Mouse (Mus musculus): ENCODE data around the gene Cd22. TPM values are rescaled to one million over a fixed set of nuclear protein-coding genes. Genes with fewer than 3 reads are reported as not detected.
"Not testable (repeated sequence)": the region's sequence is repeated elsewhere in the genome, so short reads cannot be mapped to it uniquely, and the experiment has no call there.

Cd22 gene
- not detected in 2 replicates for polyA plus RNA-seq (2012; ENCODE audit: insufficient read depth, insufficient read length, low replicate concordance, missing spikeins)

GRCm38 (mm10) chr7:30880176-30880575 lies at the start of gene Cd22:
Cd22 (minus strand) TSS chr7:30880342.
- H3K4me3 ChIP-seq (ENCODE audit: insufficient read depth, low read depth, low read length): no peak within 1 kb of the TSS
- WGBS: 73% methylated on average over 7 of the region's 7 CpGs
- H3K27ac ChIP-seq (ENCODE audit: insufficient read depth, low read depth, low read length): no peak within 1 kb of the TSS
- no peaks in the 10 kb centered on the region for H3K4me1 ChIP-seq (ENCODE audit: control insufficient read depth, insufficient read depth, low read length)
- TF ChIP-seq POLR2A (IDR thresholded peaks at IDR 0.05; ENCODE audit: insufficient read depth, low read depth, low read length): no peak
- no peak for TF ChIP-seq CTCF (IDR thresholded peaks at IDR 0.05; ENCODE audit: insufficient read depth, low read depth, low read length)

GRCm38 (mm10) chr7:30924581-30924980 lies 44.4 kb upstream of the Cd22 start, which contains the start of gene Hamp2:
Hamp2 (minus strand) TSS chr7:30924681.
- 53% methylated on average over 2 of the region's 2 CpGs for WGBS
- not testable (repeated sequence) for H3K4me1 ChIP-seq (ENCODE audit: control insufficient read depth, insufficient read depth, low read length); H3K27ac ChIP-seq (ENCODE audit: insufficient read depth, low read depth, low read length); H3K4me3 ChIP-seq (ENCODE audit: insufficient read depth, low read depth, low read length)

- no peaks in the 10 kb centered on the region for H3K4me1 ChIP-seq (ENCODE audit: control insufficient read depth, insufficient read depth, low read length)
- H3K27ac ChIP-seq (ENCODE audit: insufficient read depth, low read depth, low read length): no peak overlapping the region
- TF ChIP-seq POLR2A (IDR thresholded peaks at IDR 0.05; ENCODE audit: insufficient read depth, low read depth, low read length) (no peak), CTCF (IDR thresholded peaks at IDR 0.05; ENCODE audit: insufficient read depth, low read depth, low read length) (no peak)
- WGBS: 66% methylated on average over 3 of the region's 3 CpGs
- H3K4me3 ChIP-seq (ENCODE audit: insufficient read depth, low read depth, low read length): no peak overlapping the region
Observed at GRCm38 (mm10) chr7:30924071-30924470, 43.9 kb upstream of the Cd22 start.

- 48% methylated on average over 3 of the region's 3 CpGs for WGBS
- H3K27ac ChIP-seq (ENCODE audit: insufficient read depth, low read depth, low read length); H3K4me1 ChIP-seq (ENCODE audit: control insufficient read depth, insufficient read depth, low read length); H3K4me3 ChIP-seq (ENCODE audit: insufficient read depth, low read depth, low read length): not testable (repeated sequence)
Observed at GRCm38 (mm10) chr7:30922490-30922889, 42.3 kb upstream of the Cd22 start.

GRCm38 (mm10) chr7:30920217-30920616 lies 40.1 kb upstream of the Cd22 start:
- Histone ChIP-seq H3K4me1 (ENCODE audit: control insufficient read depth, insufficient read depth, low read length) (no peaks in the 10 kb centered on the region), H3K4me3 (ENCODE audit: insufficient read depth, low read depth, low read length) (no peak overlapping the region), H3K27ac (ENCODE audit: insufficient read depth, low read depth, low read length) (no peak overlapping the region)
- WGBS: 68% methylated on average over 3 of the region's 3 CpGs
- no peak for TF ChIP-seq POLR2A (IDR thresholded peaks at IDR 0.05; ENCODE audit: insufficient read depth, low read depth, low read length)

GRCm38 (mm10) chr7:30917219-30917618 lies 37.1 kb upstream of the Cd22 start:
- no peak overlapping the region for H3K4me3 ChIP-seq (ENCODE audit: insufficient read depth, low read depth, low read length)
- 42% methylated on average over 4 of the region's 4 CpGs for WGBS
- TF ChIP-seq POLR2A (IDR thresholded peaks at IDR 0.05; ENCODE audit: insufficient read depth, low read depth, low read length) (no peak), CTCF (IDR thresholded peaks at IDR 0.05; ENCODE audit: insufficient read depth, low read depth, low read length) (no peak)
- H3K4me1 ChIP-seq (ENCODE audit: control insufficient read depth, insufficient read depth, low read length): no peaks in the 10 kb centered on the region
- no peak overlapping the region for H3K27ac ChIP-seq (ENCODE audit: insufficient read depth, low read depth, low read length)

- Histone ChIP-seq H3K4me3 (ENCODE audit: insufficient read depth, low read depth, low read length) (no peak overlapping the region), H3K27ac (ENCODE audit: insufficient read depth, low read depth, low read length) (no peak overlapping the region), H3K4me1 (ENCODE audit: control insufficient read depth, insufficient read depth, low read length) (no peaks in the 10 kb centered on the region)
- WGBS: 21% methylated on average over 6 of the region's 6 CpGs
- TF ChIP-seq CTCF (IDR thresholded peaks at IDR 0.05; ENCODE audit: insufficient read depth, low read depth, low read length): no peak
- no peak for TF ChIP-seq POLR2A (IDR thresholded peaks at IDR 0.05; ENCODE audit: insufficient read depth, low read depth, low read length)
Observed at GRCm38 (mm10) chr7:30916713-30917112, 36.6 kb upstream of the Cd22 start.

- H3K4me3 ChIP-seq (ENCODE audit: insufficient read depth, low read depth, low read length): no peak within 1 kb of the TSS
- WGBS: 68% methylated on average over 8 of the region's 8 CpGs
- TF ChIP-seq CTCF (IDR thresholded peaks at IDR 0.05; ENCODE audit: insufficient read depth, low read depth, low read length) (no peak), POLR2A (IDR thresholded peaks at IDR 0.05; ENCODE audit: insufficient read depth, low read depth, low read length) (no peak)
- H3K4me1 ChIP-seq (ENCODE audit: control insufficient read depth, insufficient read depth, low read length): no peaks in the 10 kb centered on the region
- no peak within 1 kb of the TSS for H3K27ac ChIP-seq (ENCODE audit: insufficient read depth, low read depth, low read length)
Observed at GRCm38 (mm10) chr7:30914732-30915131, 34.6 kb upstream of the Cd22 start, which contains the start of gene Mag. Mag (minus strand) TSS chr7:30914873.

GRCm38 (mm10) chr7:30909773-30910172 lies 29.6 kb upstream of the Cd22 start:
- Histone ChIP-seq H3K4me1 (ENCODE audit: control insufficient read depth, insufficient read depth, low read length) (peaks cover 7% of the 10 kb centered on the region), H3K27ac (ENCODE audit: insufficient read depth, low read depth, low read length) (no peak overlapping the region), H3K4me3 (ENCODE audit: insufficient read depth, low read depth, low read length) (no peak overlapping the region)
- 79% methylated on average over 6 of the region's 6 CpGs for WGBS
- TF ChIP-seq POLR2A (IDR thresholded peaks at IDR 0.05; ENCODE audit: insufficient read depth, low read depth, low read length) (no peak), CTCF (IDR thresholded peaks at IDR 0.05; ENCODE audit: insufficient read depth, low read depth, low read length) (no peak)

- H3K4me3 ChIP-seq (ENCODE audit: insufficient read depth, low read depth, low read length): no peak overlapping the region
- TF ChIP-seq POLR2A (IDR thresholded peaks at IDR 0.05; ENCODE audit: insufficient read depth, low read depth, low read length) (no peak), CTCF (IDR thresholded peaks at IDR 0.05; ENCODE audit: insufficient read depth, low read depth, low read length) (no peak)
- peaks cover 7% of the 10 kb centered on the region for H3K4me1 ChIP-seq (ENCODE audit: control insufficient read depth, insufficient read depth, low read length)
- no peak overlapping the region for H3K27ac ChIP-seq (ENCODE audit: insufficient read depth, low read depth, low read length)
- 27% methylated on average over 17 of the region's 17 CpGs for WGBS
Observed at GRCm38 (mm10) chr7:30908992-30909431, 28.9 kb upstream of the Cd22 start.

Data from olfactory bulb, adult 2 months (tissue).